Mouse (Mus musculus): ENCODE measurements at regions not wholly inside any gene's neighbourhood (a gene's known extent, or its start where the extent isn't known, plus 50 kb on each side); places are given as distances from the start of the nearest gene placed in this dataset.
A peak's percentile ranks its signal among the peaks of the same experiment; 100 is the strongest.

- Histone ChIP-seq H3K9ac (ENCODE audit: low read depth, low read length) (no peak overlapping the region), H3K9me3 (replicated peaks; ENCODE audit: low read length) (no peaks in the 10 kb centered on the region), H3K4me3 (replicated peaks; ENCODE audit: low read depth, low read length) (no peak overlapping the region), H3K4me2 (ENCODE audit: low read length) (no peak overlapping the region), H3K27ac (no peak overlapping the region), H3K4me1 (replicated peaks; ENCODE audit: insufficient read depth, low read length) (no peaks in the 10 kb centered on the region), H3K36me3 (ENCODE audit: insufficient read depth, low read length) (no peaks in the 10 kb centered on the region), H3K27me3 (ENCODE audit: insufficient read depth, low read length) (no peaks in the 10 kb centered on the region)
- TF ChIP-seq CTCF (IDR thresholded peaks at IDR 0.05; ENCODE audit: low read depth): no peak
- DNase-seq (ENCODE audit: low spot score) (no peak), ATAC-seq (replicated peaks; ENCODE audit: low FRiP score, low read depth) (no peak)
- 71% methylated on average over 2 of the region's 2 CpGs for WGBS
Observed at GRCm38 (mm10) chr13:106100239-106100638, 656.8 kb downstream of the Htr1a start.

- no peaks in the 10 kb centered on the region for H3K36me3 ChIP-seq (ENCODE audit: insufficient read depth, low read length)
- DNase-seq (ENCODE audit: low spot score): peak; percentile 4
- no peak overlapping the region for H3K4me3 ChIP-seq (replicated peaks; ENCODE audit: low read depth, low read length)
- no peak for ATAC-seq (replicated peaks; ENCODE audit: low FRiP score, low read depth)
- TF ChIP-seq CTCF (IDR thresholded peaks at IDR 0.05; ENCODE audit: low read depth): no peak
- H3K4me2 ChIP-seq (ENCODE audit: low read length): no peak overlapping the region
- no peak overlapping the region for H3K27ac ChIP-seq
- WGBS: 28% methylated on average over 2 of the region's 2 CpGs
- H3K27me3 ChIP-seq (ENCODE audit: insufficient read depth, low read length): no peaks in the 10 kb centered on the region
- no peaks in the 10 kb centered on the region for H3K9me3 ChIP-seq (replicated peaks; ENCODE audit: low read length)
- no peaks in the 10 kb centered on the region for H3K4me1 ChIP-seq (replicated peaks; ENCODE audit: insufficient read depth, low read length)
- H3K9ac ChIP-seq (ENCODE audit: low read depth, low read length): no peak overlapping the region
Observed at GRCm38 (mm10) chr13:106142128-106142527, 698.7 kb downstream of the Htr1a start.

- 82% methylated on average over 3 of the region's 3 CpGs for WGBS
- Histone ChIP-seq H3K9ac (ENCODE audit: low read depth, low read length) (no peak overlapping the region), H3K9me3 (replicated peaks; ENCODE audit: low read length) (no peaks in the 10 kb centered on the region), H3K27me3 (ENCODE audit: insufficient read depth, low read length) (no peaks in the 10 kb centered on the region), H3K36me3 (ENCODE audit: insufficient read depth, low read length) (no peaks in the 10 kb centered on the region), H3K4me1 (replicated peaks; ENCODE audit: insufficient read depth, low read length) (no peaks in the 10 kb centered on the region), H3K4me3 (replicated peaks; ENCODE audit: low read depth, low read length) (no peak overlapping the region), H3K4me2 (ENCODE audit: low read length) (no peak overlapping the region), H3K27ac (no peak overlapping the region)
- no peak for TF ChIP-seq CTCF (IDR thresholded peaks at IDR 0.05; ENCODE audit: low read depth)
- ATAC-seq (replicated peaks; ENCODE audit: low FRiP score, low read depth) (no peak), DNase-seq (ENCODE audit: low spot score) (no peak)
Observed at GRCm38 (mm10) chr13:106166377-106166776, 722.9 kb downstream of the Htr1a start.

GRCm38 (mm10) chr13:106173377-106173776, 729.9 kb downstream of the Htr1a start:
- Histone ChIP-seq H3K4me3 (replicated peaks; ENCODE audit: low read depth, low read length) (no peak overlapping the region), H3K27me3 (ENCODE audit: insufficient read depth, low read length) (no peaks in the 10 kb centered on the region), H3K27ac (no peak overlapping the region), H3K9ac (ENCODE audit: low read depth, low read length) (no peak overlapping the region), H3K4me1 (replicated peaks; ENCODE audit: insufficient read depth, low read length) (no peaks in the 10 kb centered on the region), H3K4me2 (ENCODE audit: low read length) (no peak overlapping the region), H3K9me3 (replicated peaks; ENCODE audit: low read length) (no peaks in the 10 kb centered on the region), H3K36me3 (ENCODE audit: insufficient read depth, low read length) (no peaks in the 10 kb centered on the region)
- 80% methylated on average over 4 of the region's 4 CpGs for WGBS
- ATAC-seq (replicated peaks; ENCODE audit: low FRiP score, low read depth) (no peak), DNase-seq (ENCODE audit: low spot score) (no peak)
- TF ChIP-seq CTCF (IDR thresholded peaks at IDR 0.05; ENCODE audit: low read depth): no peak

- H3K36me3 ChIP-seq (ENCODE audit: insufficient read depth, low read length): no peaks in the 10 kb centered on the region
- WGBS: 76% methylated on average over 4 of the region's 4 CpGs
- no peak overlapping the region for H3K27ac ChIP-seq
- ATAC-seq (replicated peaks; ENCODE audit: low FRiP score, low read depth): no peak
- no peak overlapping the region for H3K9ac ChIP-seq (ENCODE audit: low read depth, low read length)
- no peaks in the 10 kb centered on the region for H3K9me3 ChIP-seq (replicated peaks; ENCODE audit: low read length)
- no peak overlapping the region for H3K4me2 ChIP-seq (ENCODE audit: low read length)
- no peak overlapping the region for H3K4me3 ChIP-seq (replicated peaks; ENCODE audit: low read depth, low read length)
- no peaks in the 10 kb centered on the region for H3K4me1 ChIP-seq (replicated peaks; ENCODE audit: insufficient read depth, low read length)
- H3K27me3 ChIP-seq (ENCODE audit: insufficient read depth, low read length): no peaks in the 10 kb centered on the region
- TF ChIP-seq CTCF (IDR thresholded peaks at IDR 0.05; ENCODE audit: low read depth): no peak
- no peak for DNase-seq (ENCODE audit: low spot score)
Observed at GRCm38 (mm10) chr13:106174321-106174720, 730.9 kb downstream of the Htr1a start.

- no peaks in the 10 kb centered on the region for H3K4me1 ChIP-seq (replicated peaks; ENCODE audit: insufficient read depth, low read length)
- H3K9ac ChIP-seq (ENCODE audit: low read depth, low read length): no peak overlapping the region
- no peaks in the 10 kb centered on the region for H3K27me3 ChIP-seq (ENCODE audit: insufficient read depth, low read length)
- DNase-seq (ENCODE audit: low spot score) (no peak), ATAC-seq (replicated peaks; ENCODE audit: low FRiP score, low read depth) (no peak)
- H3K4me3 ChIP-seq (replicated peaks; ENCODE audit: low read depth, low read length): no peak overlapping the region
- H3K4me2 ChIP-seq (ENCODE audit: low read length): no peak overlapping the region
- 61% methylated on average over 3 of the region's 3 CpGs for WGBS
- no peak overlapping the region for H3K27ac ChIP-seq
- TF ChIP-seq CTCF (IDR thresholded peaks at IDR 0.05; ENCODE audit: low read depth): no peak
- H3K9me3 ChIP-seq (replicated peaks; ENCODE audit: low read length): no peaks in the 10 kb centered on the region
- no peaks in the 10 kb centered on the region for H3K36me3 ChIP-seq (ENCODE audit: insufficient read depth, low read length)
Observed at GRCm38 (mm10) chr13:106180734-106181133, 737.3 kb downstream of the Htr1a start.
